Mouse (Mus musculus) WW6 (cell line): ENCODE measurements at regions not wholly inside any gene's neighbourhood (a gene's known extent, or its start where the extent isn't known, plus 50 kb on each side); places are given as distances from the start of the nearest gene placed in this dataset.

ENCODE experiments used
- DNase-seq: peaks from one replicate; pipeline ENCODE4 v3.0.0-alpha.2; 2013; ENCODE audit warnings: low read depth, low spot score

- DNase-seq, result no peak
These were observed 56.0 kb downstream of the Foxf2 start for GRCm38 (mm10) chr13:31681571-31681970.

GRCm38 (mm10) chr13:31683311-31683710 lies 57.7 kb downstream of the Foxf2 start:
- DNase-seq, result no peak

GRCm38 (mm10) chr13:31688531-31688930 lies 62.9 kb downstream of the Foxf2 start:
- DNase-seq, result no peak

- DNase-seq, result no peak
These were observed 63.7 kb downstream of the Foxf2 start for GRCm38 (mm10) chr13:31689317-31689716.

GRCm38 (mm10) chr13:31695725-31696124 lies 70.1 kb downstream of the Foxf2 start:
- no peak for DNase-seq

GRCm38 (mm10) chr13:31704199-31704598 lies 78.6 kb downstream of the Foxf2 start:
- DNase-seq, result no peak

GRCm38 (mm10) chr13:31705406-31705805 lies 79.8 kb downstream of the Foxf2 start:
- no peak for DNase-seq

- DNase-seq, result no peak
These were observed 85.1 kb downstream of the Foxf2 start for GRCm38 (mm10) chr13:31710681-31711080.

GRCm38 (mm10) chr13:31715683-31716082 lies 90.1 kb downstream of the Foxf2 start:
- DNase-seq, result no peak

GRCm38 (mm10) chr13:31716771-31717170 lies 89.7 kb upstream of the Foxc1 start:
- no peak for DNase-seq

- DNase-seq, result no peak
These were observed 85.7 kb upstream of the Foxc1 start for GRCm38 (mm10) chr13:31720731-31721130.

- peak; percentile 16 for DNase-seq
These were observed 77.6 kb upstream of the Foxc1 start for GRCm38 (mm10) chr13:31728862-31729261.

- no peak for DNase-seq
These were observed 60.2 kb upstream of the Foxc1 start for GRCm38 (mm10) chr13:31746276-31746675.
